Mouse (Mus musculus) cortical plate, adult 2 months (tissue): ENCODE data around the gene Polr1b.

Experiments used
- CTCF ChIP-seq: fragments of 200-500 bp; IDR thresholded peaks from 2 replicates; pipeline ENCODE4 v1.5.1; 2011; ENCODE audit warnings: mild to moderate bottlenecking, control low read depth, low read length; ENCODE audit not compliant: insufficient read depth; ENCODE audit errors: extremely low read depth
- POLR2A ChIP-seq: fragments of 200-500 bp; IDR thresholded peaks from 2 replicates; pipeline ENCODE4 v1.6.1; 2011; ENCODE audit warnings: mild to moderate bottlenecking, low read length, control low read depth; ENCODE audit not compliant: insufficient read depth; ENCODE audit errors: extremely low read depth

DNA sequence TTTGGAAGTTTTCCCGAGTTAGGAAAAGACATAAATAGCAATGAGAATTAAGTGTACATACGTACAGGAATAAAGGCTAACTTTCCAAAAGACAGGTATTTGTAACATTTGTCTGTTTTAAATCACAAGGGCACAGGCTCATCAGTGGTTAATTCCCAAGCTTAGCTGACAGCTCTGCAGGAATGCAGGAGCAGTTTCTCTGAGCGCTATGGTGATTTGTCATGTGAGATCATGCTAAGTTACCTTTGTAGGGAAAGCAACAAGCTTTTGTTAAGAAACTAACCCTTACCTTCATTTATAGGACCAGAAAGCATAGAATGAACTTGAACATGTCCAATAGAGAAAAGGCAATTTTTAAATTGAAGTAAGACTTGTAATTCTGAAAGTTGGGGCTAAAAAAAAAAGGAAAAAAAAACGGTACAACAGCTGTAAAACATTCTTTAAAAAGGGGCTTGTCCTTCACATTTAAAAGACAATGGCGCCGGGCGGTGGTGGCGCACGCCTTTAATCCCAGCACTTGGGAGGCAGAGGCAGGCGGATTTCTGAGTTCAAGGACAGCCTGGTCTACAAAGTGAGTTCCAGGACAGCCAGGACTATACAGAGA is 39.2 kb upstream of the Polr1b start:
- TF ChIP-seq CTCF = no peak
- TF ChIP-seq POLR2A = no peak
